Mouse (Mus musculus): ENCODE measurements around the gene Sars2.

DNA sequence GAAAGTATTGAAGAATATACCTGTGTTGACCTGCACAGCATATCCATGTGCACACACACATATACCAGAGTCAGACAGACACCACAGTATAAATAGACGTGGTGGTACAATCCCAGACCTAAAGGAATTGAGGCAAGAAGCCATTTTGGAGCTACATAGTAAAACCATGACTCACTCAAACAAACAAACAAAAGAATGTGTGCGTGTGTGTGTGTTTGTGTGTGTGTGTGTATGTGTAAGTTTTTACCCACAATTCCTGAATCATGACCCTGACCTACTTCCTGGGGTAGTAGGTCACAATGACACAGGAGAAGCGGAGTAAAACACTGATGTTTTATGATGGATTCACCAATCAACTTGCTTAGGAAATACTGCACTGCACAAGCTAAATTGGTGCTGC lies 59.7 kb downstream of the Sars2 start:
- no peak for TF ChIP-seq CTCF (IDR thresholded peaks at IDR 0.05; ENCODE audit: extremely low read depth, insufficient read depth, insufficient read length, insufficient replicate concordance)
- no peak for TF ChIP-seq POLR2A (IDR thresholded peaks at IDR 0.05; ENCODE audit: low read depth, low read length)

Data from spleen, adult 2 months (tissue).